Mouse (Mus musculus) thymus, adult 18-20 months (tissue): ENCODE measurements around the gene Gskip.

Experiments used
- DNase-seq, 2 experiments: peaks; one replicate each; pipeline ENCODE4 v3.0.0; 2022; ENCODE audit warnings: mixed read lengths in 2 of 2

Gskip gene

GRCm38 (mm10) chr12:105724616-105725015 is 40.0 kb downstream of the Gskip start:
- no peak for DNase-seq

GRCm38 (mm10) chr12:105725736-105726135 is 41.1 kb downstream of the Gskip start:
- no peak for DNase-seq

- no peak for DNase-seq
Observed at GRCm38 (mm10) chr12:105727268-105727667, 42.6 kb downstream of the Gskip start.

GRCm38 (mm10) chr12:105727964-105728363 is 43.3 kb downstream of the Gskip start:
- DNase-seq = no peak

- DNase-seq = no peak
Observed at GRCm38 (mm10) chr12:105730851-105731460, 46.3 kb downstream of the Gskip start.

GRCm38 (mm10) chr12:105733370-105734159 is 48.9 kb downstream of the Gskip start:
- no peak for DNase-seq

- DNase-seq = no peak
Observed at GRCm38 (mm10) chr12:105735226-105735888, 50.7 kb downstream of the Gskip start.

- DNase-seq = no peak
Observed at GRCm38 (mm10) chr12:105735889-105736251, 51.2 kb downstream of the Gskip start.

- no peak for DNase-seq
Observed at GRCm38 (mm10) chr12:105738316-105739096, 53.9 kb downstream of the Gskip start.

- no peak for DNase-seq
Observed at GRCm38 (mm10) chr12:105739656-105740055, 55.0 kb downstream of the Gskip start.

GRCm38 (mm10) chr12:105748114-105748513 is 63.5 kb downstream of the Gskip start:
- no peak for DNase-seq
